Mouse (Mus musculus) liver, adult 2 months (tissue): ENCODE results near the gene Mmaa. TPM values are rescaled to one million over a fixed set of nuclear protein-coding genes. Genes with fewer than 3 reads are reported as not detected.

Experiments
- DNase-seq: peaks from one replicate; pipeline ENCODE4 v3.0.0-alpha.2; 2011; ENCODE audit warnings: low read depth, low spot score; ENCODE audit errors: extremely low read depth
- H3K27ac ChIP-seq: fragments of 200-500 bp; replicated peaks from 2 replicates; pipeline ENCODE4 v1.5.1; 2012; ENCODE audit warnings: low read depth, mild to moderate bottlenecking, control low read depth, inconsistent platforms, low read length; ENCODE audit not compliant: insufficient read depth
- H3K27me3 ChIP-seq: fragments of 200-500 bp; 2 replicates; pipeline ENCODE4 v1.6.1; 2012; ENCODE audit warnings: mild to moderate bottlenecking, moderate library complexity, low read length, inconsistent platforms; ENCODE audit not compliant: control insufficient read depth, insufficient read depth
- H3K36me3 ChIP-seq: fragments of 200-500 bp; 2 replicates; pipeline ENCODE4 v1.6.1; 2012; ENCODE audit warnings: low read length, inconsistent platforms; ENCODE audit not compliant: control insufficient read depth, insufficient read depth
- H3K4me1 ChIP-seq: fragments of 200-500 bp; 2 replicates; pipeline ENCODE4 v1.6.1; 2011; ENCODE audit warnings: low read length; ENCODE audit not compliant: control insufficient read depth, insufficient read depth
- H3K4me3 ChIP-seq: fragments of 200-500 bp; 2 replicates; pipeline ENCODE4 v1.5.1; 2011; ENCODE audit warnings: low read depth, mild to moderate bottlenecking, control low read depth, low read length, moderate library complexity; ENCODE audit not compliant: insufficient read depth
- H3K79me2 ChIP-seq: fragments of 200-500 bp; 2 replicates; pipeline ENCODE4 v1.6.1; 2012; ENCODE audit warnings: inconsistent platforms, mild to moderate bottlenecking, low read length, moderate library complexity; ENCODE audit not compliant: control insufficient read depth, insufficient read depth
- H3K9ac ChIP-seq: fragments of 200-500 bp; 2 replicates; pipeline ENCODE4 v1.6.1; 2012; ENCODE audit warnings: low read depth, mild to moderate bottlenecking, control low read depth, inconsistent platforms, low read length
- CTCF ChIP-seq: fragments of 200-500 bp; IDR thresholded peaks from 2 replicates; pipeline ENCODE4 v1.5.1; 2011; ENCODE audit warnings: low read depth, low read length, control low read depth
- POLR2A ChIP-seq: fragments of 200-500 bp; IDR thresholded peaks from 2 replicates; pipeline ENCODE4 v1.6.1; 2011; ENCODE audit warnings: low read length, control low read depth; ENCODE audit not compliant: insufficient read depth; ENCODE audit errors: extremely low read depth
- WGBS: fragments of 180-500 bp; shearing (Covaris S2); methylation state at CpG from one replicate; pipeline ENCODE4 v1.1.7; 2018; 5-methylcytosine and 5-hydroxymethylcytosine counted together
- polyA plus RNA-seq: library from polyadenylated mRNA; depleted of rRNA; stranded (reverse); fragments of >200 nt; gene quantifications from 2 replicates; pipeline ENCODE4 v1.2.3, GENCODE M21; 2012
- total RNA-seq: library from RNA; depleted of rRNA; stranded (reverse); fragments of >200 nt; gene quantifications from 2 replicates; pipeline ENCODE4 v1.2.3, GENCODE M21; 2014

Gene Mmaa
- total and polyA plus RNA-seq, 2 experiments = 7.4 to 9.0 TPM

GRCm38 (mm10) chr8:79227916-79228315, 66.8 kb downstream of the Mmaa start:
- Histone ChIP-seq H3K9ac (no peak overlapping the region), H3K36me3 (no peaks in the 10 kb centered on the region), H3K27me3 (no peaks in the 10 kb centered on the region), H3K79me2 (no peaks in the 10 kb centered on the region), H3K4me3 (no peak overlapping the region), H3K4me1 (no peaks in the 10 kb centered on the region), H3K27ac (no peak overlapping the region)
- DNase-seq = no peak
- WGBS = 93% methylated on average over 3 of the region's 3 CpGs
- TF ChIP-seq CTCF (no peak), POLR2A (no peak)

DNA sequence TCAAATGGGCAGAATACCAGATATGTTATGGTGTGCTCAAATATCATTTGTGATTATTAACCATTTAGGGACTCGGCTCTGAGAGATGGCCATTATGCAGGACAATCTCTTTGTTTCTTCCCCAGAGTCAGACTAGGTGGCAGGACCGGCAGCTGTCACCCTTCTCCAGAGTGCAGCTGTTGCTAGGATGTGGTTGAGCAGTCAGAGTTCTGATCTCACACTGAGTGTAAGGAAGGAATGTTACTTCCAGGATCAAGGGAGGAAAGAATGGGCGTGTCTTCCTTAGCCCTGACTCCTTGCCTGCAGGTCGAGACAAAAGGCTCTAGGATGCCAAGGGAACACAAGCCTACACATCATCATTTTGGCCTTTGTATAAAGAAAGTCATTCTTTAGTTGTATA, 67.5 kb downstream of the Mmaa start:
- Histone ChIP-seq H3K9ac (no peak overlapping the region), H3K27ac (no peak overlapping the region), H3K36me3 (no peaks in the 10 kb centered on the region), H3K4me1 (no peaks in the 10 kb centered on the region), H3K4me3 (no peak overlapping the region), H3K27me3 (no peaks in the 10 kb centered on the region), H3K79me2 (no peaks in the 10 kb centered on the region)
- TF ChIP-seq CTCF (no peak), POLR2A (no peak)
- no peak for DNase-seq
- WGBS = 84% methylated on average over 4 of the region's 4 CpGs

DNA sequence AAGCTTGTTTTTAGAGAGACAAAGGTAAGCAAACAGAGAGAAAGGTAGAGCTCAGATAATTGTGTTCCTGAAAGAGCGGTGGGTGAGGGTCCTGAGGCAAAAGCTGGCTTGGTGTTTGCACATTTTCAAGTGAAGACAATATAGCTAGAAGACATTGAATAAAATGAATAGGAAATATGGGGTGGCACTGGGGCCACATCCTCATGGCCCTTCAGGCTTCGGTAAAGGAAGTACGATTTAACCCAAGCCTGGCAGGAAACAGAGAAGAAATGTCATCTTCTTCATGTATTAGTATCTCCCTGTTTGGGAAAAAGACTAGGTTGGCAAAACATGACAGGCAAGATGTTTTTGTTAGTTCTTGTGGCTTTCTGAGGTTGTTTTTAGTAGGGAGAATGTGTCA, 68.7 kb downstream of the Mmaa start:
- H3K27ac ChIP-seq = no peak overlapping the region
- H3K27me3 ChIP-seq = no peaks in the 10 kb centered on the region
- 69% methylated on average over 3 of the region's 3 CpGs for WGBS
- H3K4me3 ChIP-seq = no peak overlapping the region
- H3K4me1 ChIP-seq = no peaks in the 10 kb centered on the region
- DNase-seq = no peak
- TF ChIP-seq POLR2A (no peak), CTCF (no peak)
- H3K79me2 ChIP-seq = no peaks in the 10 kb centered on the region
- H3K9ac ChIP-seq = no peak overlapping the region
- H3K36me3 ChIP-seq = no peaks in the 10 kb centered on the region

GRCm38 (mm10) chr8:79225586-79225985, 69.2 kb downstream of the Mmaa start:
- H3K4me3 ChIP-seq = no peak overlapping the region
- WGBS = 64% methylated on average over 7 of the region's 7 CpGs
- no peak for TF ChIP-seq CTCF
- no peak for TF ChIP-seq POLR2A

GRCm38 (mm10) chr8:79224363-79224762, 70.4 kb downstream of the Mmaa start:
- no peak overlapping the region for H3K27ac ChIP-seq
- H3K27me3 ChIP-seq = no peaks in the 10 kb centered on the region
- WGBS = 92% methylated on average over 9 of the region's 9 CpGs
- DNase-seq = no peak
- TF ChIP-seq CTCF (no peak), POLR2A (no peak)
- H3K79me2 ChIP-seq = no peaks in the 10 kb centered on the region
- H3K9ac ChIP-seq = no peak overlapping the region
- H3K4me3 ChIP-seq = no peak overlapping the region
- no peaks in the 10 kb centered on the region for H3K4me1 ChIP-seq
- no peaks in the 10 kb centered on the region for H3K36me3 ChIP-seq

More at GRCm38 (mm10) chr8:79225586-79225985, 69.2 kb downstream of the Mmaa start:
- Histone ChIP-seq H3K79me2 (no peaks in the 10 kb centered on the region), H3K27ac (no peak overlapping the region), H3K36me3 (no peaks in the 10 kb centered on the region), H3K27me3 (no peaks in the 10 kb centered on the region), H3K9ac (no peak overlapping the region), H3K4me1 (no peaks in the 10 kb centered on the region)
- peak; percentile 25 for DNase-seq

DNA sequence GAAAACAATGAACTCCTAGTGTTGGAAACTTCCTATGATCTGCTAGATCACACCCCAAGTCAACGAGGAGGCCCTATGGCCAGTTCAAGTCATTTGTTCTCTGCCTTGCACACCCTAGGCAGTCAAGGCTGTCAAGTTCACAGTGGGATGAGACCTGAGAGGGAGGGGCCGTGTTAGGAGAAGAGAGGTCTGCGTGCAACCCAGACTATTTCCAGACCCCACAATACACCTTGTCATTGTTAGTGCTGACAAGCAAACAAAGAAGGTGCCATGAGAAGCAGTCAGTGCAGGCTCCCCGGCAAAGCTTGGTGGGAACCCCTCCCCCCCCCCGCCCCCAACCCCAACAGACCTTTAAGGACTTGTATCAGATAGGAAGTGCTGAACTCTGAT, 72.0 kb downstream of the Mmaa start:
- Histone ChIP-seq H3K9ac (no peak overlapping the region), H3K79me2 (no peaks in the 10 kb centered on the region), H3K4me3 (no peak overlapping the region), H3K4me1 (no peaks in the 10 kb centered on the region), H3K36me3 (no peaks in the 10 kb centered on the region), H3K27ac (no peak overlapping the region), H3K27me3 (no peaks in the 10 kb centered on the region)
- DNase-seq = no peak
- TF ChIP-seq POLR2A = no peak
- no peak for TF ChIP-seq CTCF
- WGBS = 84% methylated on average over 5 of the region's 5 CpGs
